Mouse (Mus musculus): ENCODE measurements around the gene Gpr162.

- TF ChIP-seq CHD2 (IDR thresholded peaks at IDR 0.05; ENCODE audit: low read depth, low read length) (no peak), MAFK (IDR thresholded peaks at IDR 0.05; ENCODE audit: insufficient read depth, low read depth, low read length) (no peak), ZNF384 (IDR thresholded peaks at IDR 0.05; ENCODE audit: low read depth, low read length) (no peak), ZC3H11A (IDR thresholded peaks at IDR 0.05; ENCODE audit: borderline replicate concordance, low read depth, low read length) (no peak)
Observed at GRCm38 (mm10) chr6:124907767-124908166, 44.0 kb upstream of the Gpr162 start.

Measured in ES-E14 (cell line).